10 mouse cellular contexts compared by ENCODE assay signal in genomic region chr13:33894207-33894606, GRCm38 (mm10). TPM values are rescaled to one million over a fixed set of nuclear protein-coding genes. Genes with fewer than 3 reads are reported as not detected.
DNase-seq lines count a peak whose midpoint lies in the region; ATAC-seq lines count a peak whose summit lies in the region.
"Had no signal": no experiment of that assay in that cellular context is flagged by ENCODE, and none has a peak within 500 bp of the region (broad histone marks: within the 10 kb centered on the region; RNA-seq: fewer than 3 reads in every experiment).

No protein-coding gene starts in this region.

- peak; percentile 33 for DNase-seq in forebrain, embryonic 14.5 days (ENCODE audit: low spot score)
- DNase-seq in forebrain, embryonic 10.5 days (ENCODE audit: extremely low spot score, low spot score), result no peak
- peak; percentile 25 for DNase-seq in neural tube, embryonic 10.5 days (ENCODE audit: extremely low spot score, low spot score)
- peak; percentile 71 for DNase-seq in brain, adult 2 months (ENCODE audit: low read depth, low spot score)
- peak; percentile 19 for DNase-seq in forelimb bud, embryonic 11.5 days (ENCODE audit: low read depth, low spot score)
- peak; percentile 4 for DNase-seq in lung, postnatal 36 days
- DNase-seq in natural killer cell, adult 2 months (ENCODE audit: low spot score in 2 of 2), result no peak

- no peak overlapping the region for H3K4me2 ChIP-seq in forebrain, embryonic 14.5 days (ENCODE audit: low read length)
- H3K4me2 ChIP-seq in neural tube, embryonic 15.5 days, result no peak overlapping the region
- H3K4me2 ChIP-seq: hindbrain, embryonic 15.5 days; midbrain, embryonic 12.5 days had no signal

- WGBS in forebrain, embryonic 14.5 days, result 35% methylated on average over 2 of the region's 2 CpGs
- WGBS in forebrain, embryonic 10.5 days, result 39% methylated on average over 2 of the region's 2 CpGs
- WGBS in neural tube, embryonic 15.5 days, result 40% methylated on average over 2 of the region's 2 CpGs

- no peaks in the 10 kb centered on the region for H3K4me1 ChIP-seq in forebrain, embryonic 14.5 days (ENCODE audit: control insufficient read depth, insufficient read depth, low read length)
- no peaks in the 10 kb centered on the region for H3K4me1 ChIP-seq in forebrain, embryonic 10.5 days
- no peaks in the 10 kb centered on the region for H3K4me1 ChIP-seq in neural tube, embryonic 15.5 days
- H3K4me1 ChIP-seq: hindbrain, embryonic 15.5 days; midbrain, embryonic 12.5 days had no signal

- no peaks in the 10 kb centered on the region for H3K36me3 ChIP-seq in forebrain, embryonic 14.5 days (ENCODE audit: control insufficient read depth, insufficient read depth, low read length)
- no peaks in the 10 kb centered on the region for H3K36me3 ChIP-seq in forebrain, embryonic 10.5 days (replicated peaks)
- H3K36me3 ChIP-seq in neural tube, embryonic 15.5 days, result no peaks in the 10 kb centered on the region
- H3K36me3 ChIP-seq: hindbrain, embryonic 15.5 days; midbrain, embryonic 12.5 days had no signal

- H3K9ac ChIP-seq in forebrain, embryonic 14.5 days (ENCODE audit: low read length), result no peak overlapping the region
- H3K9ac ChIP-seq in neural tube, embryonic 15.5 days (replicated peaks), result no peak overlapping the region
- H3K9ac ChIP-seq: hindbrain, embryonic 15.5 days; midbrain, embryonic 12.5 days had no signal

- no peak overlapping the region for H3K4me3 ChIP-seq in forebrain, embryonic 14.5 days (ENCODE audit: low read depth, low read length)
- H3K4me3 ChIP-seq in forebrain, embryonic 10.5 days, result no peak overlapping the region
- H3K4me3 ChIP-seq in neural tube, embryonic 15.5 days (replicated peaks), result no peak overlapping the region
- H3K4me3 ChIP-seq: hindbrain, embryonic 15.5 days; midbrain, embryonic 12.5 days had no signal

- H3K27ac ChIP-seq in forebrain, embryonic 14.5 days (ENCODE audit: low read depth, low read length), result no peak overlapping the region
- H3K27ac ChIP-seq in forebrain, embryonic 10.5 days, result no peak overlapping the region
- no peak overlapping the region for H3K27ac ChIP-seq in neural tube, embryonic 15.5 days (replicated peaks)
- H3K27ac ChIP-seq: hindbrain, embryonic 15.5 days; midbrain, embryonic 12.5 days had no signal

- no peaks in the 10 kb centered on the region for H3K9me3 ChIP-seq in forebrain, embryonic 14.5 days (replicated peaks; ENCODE audit: control insufficient read depth, low read length)
- no peaks in the 10 kb centered on the region for H3K9me3 ChIP-seq in forebrain, embryonic 10.5 days
- no peaks in the 10 kb centered on the region for H3K9me3 ChIP-seq in neural tube, embryonic 15.5 days (replicated peaks)
- H3K9me3 ChIP-seq: hindbrain, embryonic 15.5 days; midbrain, embryonic 12.5 days had no signal

- no peaks in the 10 kb centered on the region for H3K27me3 ChIP-seq in forebrain, embryonic 14.5 days (replicated peaks; ENCODE audit: control insufficient read depth, insufficient read depth, low read length)
- H3K27me3 ChIP-seq in forebrain, embryonic 10.5 days (ENCODE audit: poor library complexity, severe bottlenecking), result no peaks in the 10 kb centered on the region
- no peaks in the 10 kb centered on the region for H3K27me3 ChIP-seq in neural tube, embryonic 15.5 days (replicated peaks)
- H3K27me3 ChIP-seq: hindbrain, embryonic 15.5 days; midbrain, embryonic 12.5 days had no signal

- ATAC-seq in forebrain, embryonic 14.5 days, result no peak
- ATAC-seq in neural tube, embryonic 15.5 days (ENCODE audit: low FRiP score), result no peak

RNA-seq across cellular contexts. Expression of gene Serpinb6c, which starts 11.3 kb away (rescaled TPM):
- polyA plus RNA-seq in forebrain, embryonic 14.5 days (2014; fragmentation: Nextera tagmentation; extraction: Ambion mirVana), result 0.16 and 0.34 TPM in 2 replicates
- not detected in 2 replicates for polyA plus RNA-seq in forebrain, embryonic 10.5 days (2016; fragmentation: Nextera tagmentation; extraction: Ambion mirVana)
- 0.95 TPM in 2 replicates for polyA plus RNA-seq in neural tube, embryonic 15.5 days (2015; fragmentation: Nextera tagmentation; extraction: Ambion mirVana)
- polyA plus RNA-seq: midbrain, embryonic 12.5 days had no signal

RNA-seq across cellular contexts. Expression of gene Serpinb6e, which starts 51.0 kb away (rescaled TPM):
- not detected in 2 replicates for polyA plus RNA-seq in forebrain, embryonic 14.5 days (2014; fragmentation: Nextera tagmentation; extraction: Ambion mirVana)
- not detected in 2 replicates for polyA plus RNA-seq in forebrain, embryonic 10.5 days (2016; fragmentation: Nextera tagmentation; extraction: Ambion mirVana)
- not detected in 2 replicates for polyA plus RNA-seq in neural tube, embryonic 15.5 days (2015; fragmentation: Nextera tagmentation; extraction: Ambion mirVana)
- polyA plus RNA-seq: hindbrain, embryonic 15.5 days; midbrain, embryonic 12.5 days had no signal

Comparison
In these comparisons a context has a peak if more than half of its experiments do, and no peak if none do; other contexts are left out.
1. DNase-seq: peak in forebrain, embryonic 14.5 days (single experiment), neural tube, embryonic 10.5 days (single experiment), brain, adult 2 months (single experiment), forelimb bud, embryonic 11.5 days (single experiment) and lung, postnatal 36 days (single experiment); none in forebrain, embryonic 10.5 days (single experiment) and natural killer cell, adult 2 months (0 of 2).